Mouse (Mus musculus): ENCODE data around the gene Gm10338.
"Not testable (repeated sequence)": the region's sequence is repeated elsewhere in the genome, so short reads cannot be mapped to it uniquely, and the experiment has no call there.

GRCm38 (mm10) chr14:7567266-7567665 lies 28.1 kb downstream of the Gm10338 start:
- peak; percentile 50 for TF ChIP-seq CTCF (IDR thresholded peaks at IDR 0.05)
- TF ChIP-seq EP300 (IDR thresholded peaks at IDR 0.05; ENCODE audit: insufficient read depth, low read depth, low read length) = not testable (repeated sequence)
